Mouse (Mus musculus): ENCODE results near the gene Vps39. TPM values are rescaled to one million over a fixed set of nuclear protein-coding genes. Genes with fewer than 3 reads are reported as not detected.

Gene Vps39
- total RNA-seq, 2 experiments from 2014 or later, result 34.4 to 35.4 TPM

GRCm38 (mm10) chr2:120299866-120300265 is 53.1 kb downstream of the Vps39 start:
- no peak for DNase-seq

- no peak for DNase-seq
These were observed 56.8 kb downstream of the Vps39 start for GRCm38 (mm10) chr2:120296160-120296559.

GRCm38 (mm10) chr2:120291471-120292078 is 61.4 kb downstream of the Vps39 start:
- no peak for DNase-seq

GRCm38 (mm10) chr2:120288995-120289394 is 63.9 kb downstream of the Vps39 start, which contains the start of gene Pla2g4d:
TSS of gene Pla2g4d (minus strand) at chr2:120289197.
- DNase-seq, result no peak

GRCm38 (mm10) chr2:120288401-120288800 is 64.5 kb downstream of the Vps39 start:
- DNase-seq, result no peak

- DNase-seq, result no peak
These were observed 67.3 kb downstream of the Vps39 start for GRCm38 (mm10) chr2:120285639-120286038.

GRCm38 (mm10) chr2:120284705-120285104 is 68.2 kb downstream of the Vps39 start:
- no peak for DNase-seq

GRCm38 (mm10) chr2:120284094-120284493 is 68.8 kb downstream of the Vps39 start:
- DNase-seq, result no peak

GRCm38 (mm10) chr2:120283550-120283949 is 69.4 kb downstream of the Vps39 start:
- DNase-seq, result no peak

GRCm38 (mm10) chr2:120281221-120281620 is 71.7 kb downstream of the Vps39 start:
- no peak for DNase-seq

- DNase-seq, result peak; percentile 19 to 62
These were observed 73.0 kb downstream of the Vps39 start for GRCm38 (mm10) chr2:120279961-120280360.

GRCm38 (mm10) chr2:120276951-120277350 is 76.0 kb downstream of the Vps39 start:
- no peak for DNase-seq

- DNase-seq, result no peak
These were observed 84.3 kb downstream of the Vps39 start for GRCm38 (mm10) chr2:120268635-120269034.

Other genes with a start within 250 kb of the Vps39 start
- 100 to 1,000 TPM; 382 to 400 TPM for gene Ehd4, start 198.5 kb downstream of the Vps39 start, total RNA-seq (2021)
- gene Pla2g4e, start 107.8 kb downstream of the Vps39 start, total RNA-seq (2021), result 1 to 10 TPM; 2.9 to 3.4 TPM
- not detected for gene Pla2g4d, start 63.9 kb downstream of the Vps39 start, total RNA-seq (2021)
- under 1 TPM in 1 of 2 experiments, not detected in 1; 0.10 TPM for gene Pla2g4f, start 39.0 kb downstream of the Vps39 start, total RNA-seq (2021)
- 10 to 100 TPM; 26.0 to 27.1 TPM for gene Ganc, start 50.8 kb upstream of the Vps39 start, total RNA-seq (2021)
- 10 to 100 TPM; 16.2 to 17.3 TPM for gene Tmem87a, start 51.0 kb upstream of the Vps39 start, total RNA-seq (2021)
- 1 to 10 TPM; 2.8 to 2.9 TPM for gene Capn3, start 102.9 kb upstream of the Vps39 start, total RNA-seq (2021)
- gene Zfp106, start 210.7 kb upstream of the Vps39 start, total RNA-seq (2021), result 100 to 1,000 TPM; 496 TPM
- gene Snap23, start 214.5 kb upstream of the Vps39 start, total RNA-seq (2021), result 10 to 100 TPM; 59.0 to 59.7 TPM

Measured in heart, adult 18-20 months (tissue).